Mouse (Mus musculus): ENCODE data around the gene Pank1.
A peak's percentile ranks its signal among the peaks of the same experiment; 100 is the strongest.

The Pank1 gene

GRCm38 (mm10) chr19:34827916-34828635, 51.2 kb downstream of the Pank1 start:
- ATAC-seq (ENCODE audit: insufficient number of reproducible peaks, low FRiP score, low TSS enrichment): no peak

- no peak for ATAC-seq (ENCODE audit: insufficient number of reproducible peaks, low FRiP score, low TSS enrichment)
Measured at GRCm38 (mm10) chr19:34827444-34827843, 51.8 kb downstream of the Pank1 start.

GRCm38 (mm10) chr19:34825946-34826655, 53.2 kb downstream of the Pank1 start:
- peak; percentile 56 for ATAC-seq (ENCODE audit: insufficient number of reproducible peaks, low FRiP score, low TSS enrichment)

GRCm38 (mm10) chr19:34819577-34820170, 59.6 kb downstream of the Pank1 start:
- ATAC-seq (ENCODE audit: insufficient number of reproducible peaks, low FRiP score, low TSS enrichment): no peak

GRCm38 (mm10) chr19:34815371-34815770, 63.9 kb downstream of the Pank1 start:
- no peak for ATAC-seq (ENCODE audit: insufficient number of reproducible peaks, low FRiP score, low TSS enrichment)

- no peak for ATAC-seq (ENCODE audit: insufficient number of reproducible peaks, low FRiP score, low TSS enrichment)
Measured at GRCm38 (mm10) chr19:34814696-34815095, 64.6 kb downstream of the Pank1 start.

- no peak for ATAC-seq (ENCODE audit: insufficient number of reproducible peaks, low FRiP score, low TSS enrichment)
Measured at GRCm38 (mm10) chr19:34813961-34814360, 65.3 kb downstream of the Pank1 start.

GRCm38 (mm10) chr19:34813533-34813932, 65.7 kb downstream of the Pank1 start:
- no peak for ATAC-seq (ENCODE audit: insufficient number of reproducible peaks, low FRiP score, low TSS enrichment)

- ATAC-seq (ENCODE audit: insufficient number of reproducible peaks, low FRiP score, low TSS enrichment): no peak
Measured at GRCm38 (mm10) chr19:34812711-34813110, 66.5 kb downstream of the Pank1 start.

- no peak for ATAC-seq (ENCODE audit: insufficient number of reproducible peaks, low FRiP score, low TSS enrichment)
Measured at GRCm38 (mm10) chr19:34807173-34807572, 72.1 kb downstream of the Pank1 start.

- no peak for ATAC-seq (ENCODE audit: insufficient number of reproducible peaks, low FRiP score, low TSS enrichment)
Measured at GRCm38 (mm10) chr19:34805071-34805470, 74.2 kb downstream of the Pank1 start.

GRCm38 (mm10) chr19:34804531-34804930, 74.7 kb downstream of the Pank1 start:
- no peak for ATAC-seq (ENCODE audit: insufficient number of reproducible peaks, low FRiP score, low TSS enrichment)

GRCm38 (mm10) chr19:34803396-34803795, 75.9 kb downstream of the Pank1 start:
- no peak for ATAC-seq (ENCODE audit: insufficient number of reproducible peaks, low FRiP score, low TSS enrichment)

- ATAC-seq (ENCODE audit: insufficient number of reproducible peaks, low FRiP score, low TSS enrichment): no peak
Measured at GRCm38 (mm10) chr19:34799644-34800267, 79.5 kb downstream of the Pank1 start.

GRCm38 (mm10) chr19:34796396-34796795, 82.9 kb downstream of the Pank1 start:
- ATAC-seq (ENCODE audit: insufficient number of reproducible peaks, low FRiP score, low TSS enrichment): no peak

GRCm38 (mm10) chr19:34782491-34782890, 96.8 kb downstream of the Pank1 start:
- ATAC-seq (ENCODE audit: insufficient number of reproducible peaks, low FRiP score, low TSS enrichment): no peak

GRCm38 (mm10) chr19:34778993-34779392, 100.3 kb downstream of the Pank1 start:
- ATAC-seq (ENCODE audit: insufficient number of reproducible peaks, low FRiP score, low TSS enrichment): no peak

- no peak for ATAC-seq (ENCODE audit: insufficient number of reproducible peaks, low FRiP score, low TSS enrichment)
Measured at GRCm38 (mm10) chr19:34778098-34778497, 101.2 kb downstream of the Pank1 start.

- no peak for ATAC-seq (ENCODE audit: insufficient number of reproducible peaks, low FRiP score, low TSS enrichment)
Measured at GRCm38 (mm10) chr19:34772775-34773174, 106.5 kb downstream of the Pank1 start.

GRCm38 (mm10) chr19:34770764-34771163, 108.5 kb downstream of the Pank1 start:
- no peak for ATAC-seq (ENCODE audit: insufficient number of reproducible peaks, low FRiP score, low TSS enrichment)

GRCm38 (mm10) chr19:34758754-34759153, 120.5 kb downstream of the Pank1 start:
- no peak for ATAC-seq (ENCODE audit: insufficient number of reproducible peaks, low FRiP score, low TSS enrichment)
